Mouse (Mus musculus): Measurements from ENCODE around the gene Rgs13. TPM values are rescaled to one million over a fixed set of nuclear protein-coding genes. Genes with fewer than 3 reads are reported as not detected.
"Not testable (repeated sequence)": the region's sequence is repeated elsewhere in the genome, so short reads cannot be mapped to it uniquely, and the experiment has no call there.

Gene Rgs13
- total RNA-seq, 2 experiments from 2014 or later, result not detected

GRCm38 (mm10) chr1:144166275-144166674, 10.9 kb downstream of the Rgs13 start:
- no peak for DNase-seq
- intact Hi-C loops (cut with DNase I), result no loop called here

GRCm38 (mm10) chr1:144152526-144152925, 24.6 kb downstream of the Rgs13 start:
- intact Hi-C loops (cut with DNase I), result no loop called here

GRCm38 (mm10) chr1:144152184-144152525, 25.0 kb downstream of the Rgs13 start:
- intact Hi-C loops (cut with DNase I), result no loop called here
- DNase-seq, result no peak

More at GRCm38 (mm10) chr1:144152526-144152925, 24.6 kb downstream of the Rgs13 start:
- peak in 1 of 2 experiments; percentile 2 for DNase-seq

DNA sequence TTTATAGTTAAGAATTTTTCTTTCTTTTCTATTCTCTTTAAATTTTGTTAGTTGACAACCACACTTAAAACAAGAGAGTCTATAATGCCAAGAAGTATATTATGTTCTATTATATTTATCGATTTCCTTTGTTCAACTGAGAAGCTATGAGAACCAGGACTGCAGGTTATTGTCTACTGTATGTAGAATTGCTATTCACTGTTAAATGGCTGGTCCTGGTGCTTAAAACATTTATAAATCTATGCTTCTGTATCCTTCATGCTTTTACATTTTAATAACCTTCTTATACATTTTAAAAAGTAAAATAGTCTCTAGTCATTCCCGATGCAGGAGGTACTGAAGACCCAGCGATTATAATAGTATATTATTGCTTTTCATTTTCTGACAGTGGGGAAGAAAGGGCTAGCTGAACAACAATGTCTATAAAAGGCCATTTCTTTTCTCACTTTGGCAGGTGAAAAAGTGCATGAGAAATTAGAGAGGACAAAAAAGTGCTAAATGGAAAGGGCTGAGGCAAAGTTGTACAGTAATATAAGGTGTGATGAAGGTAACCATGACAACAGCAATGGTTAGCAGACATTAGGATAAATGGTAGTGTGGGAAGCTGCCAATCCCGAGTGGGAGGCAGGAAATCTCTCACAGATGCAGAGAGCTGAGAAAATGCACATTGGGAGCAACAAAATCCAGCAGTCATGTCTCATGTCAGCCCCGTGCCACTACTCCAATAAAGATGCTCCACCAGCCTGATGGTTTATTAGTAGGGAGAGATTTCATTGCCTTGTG, 25.6 kb downstream of the Rgs13 start:
- no peak for DNase-seq
- intact Hi-C loops (cut with DNase I), result no loop called here

DNA sequence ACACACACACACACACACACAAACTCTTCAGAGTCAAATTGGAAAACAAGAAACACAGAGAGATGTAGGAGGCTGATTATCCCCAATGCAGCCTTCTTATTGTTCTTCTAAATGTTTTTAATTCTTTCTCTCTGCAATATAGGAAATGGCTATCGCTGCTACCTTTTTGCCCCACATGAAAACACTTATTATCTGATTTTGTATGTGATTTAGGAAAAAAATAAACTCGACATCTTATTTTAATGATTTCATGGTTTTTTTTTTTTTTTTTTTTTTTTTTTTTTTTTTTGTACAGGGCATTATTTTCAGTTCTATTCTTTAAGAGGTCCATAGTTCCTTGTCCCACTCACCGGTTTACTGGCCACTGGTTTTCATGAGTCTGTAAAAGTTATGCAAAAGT, 27.2 kb downstream of the Rgs13 start:
- intact Hi-C loops (cut with DNase I), result no loop called here

GRCm38 (mm10) chr1:144141398-144141797, 35.8 kb downstream of the Rgs13 start:
- DNase-seq; intact Hi-C loops (cut with DNase I): not testable (repeated sequence)

More for the DNA sequence above, 27.2 kb downstream of the Rgs13 start:
- no peak for DNase-seq

- DNase-seq, result no peak
- intact Hi-C loops (cut with DNase I), result no loop called here
Observed at GRCm38 (mm10) chr1:144139847-144140246, 37.3 kb downstream of the Rgs13 start.

- intact Hi-C loops (cut with DNase I), result no loop called here
- DNase-seq, result no peak
Observed at GRCm38 (mm10) chr1:144127965-144128364, 49.2 kb downstream of the Rgs13 start.

DNA sequence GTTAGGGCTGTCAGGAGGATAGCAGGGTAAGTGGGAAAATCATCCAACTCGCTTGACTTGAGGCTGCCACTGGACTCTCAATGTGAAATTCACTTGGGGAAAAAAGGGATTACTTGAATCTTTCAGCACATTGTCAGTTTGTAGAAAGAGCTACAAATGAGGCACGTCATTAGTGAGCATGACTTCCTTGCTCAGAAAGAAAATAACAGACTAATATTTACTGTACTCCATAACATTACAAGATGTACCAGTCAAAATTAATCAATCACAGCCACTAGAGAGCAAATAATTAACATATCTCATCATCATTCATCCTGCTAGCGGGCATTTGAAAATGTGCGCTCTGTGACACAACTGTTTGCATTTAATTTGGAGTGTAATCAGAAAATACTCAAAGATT, 57.1 kb downstream of the Rgs13 start:
- no peak for DNase-seq

DNA sequence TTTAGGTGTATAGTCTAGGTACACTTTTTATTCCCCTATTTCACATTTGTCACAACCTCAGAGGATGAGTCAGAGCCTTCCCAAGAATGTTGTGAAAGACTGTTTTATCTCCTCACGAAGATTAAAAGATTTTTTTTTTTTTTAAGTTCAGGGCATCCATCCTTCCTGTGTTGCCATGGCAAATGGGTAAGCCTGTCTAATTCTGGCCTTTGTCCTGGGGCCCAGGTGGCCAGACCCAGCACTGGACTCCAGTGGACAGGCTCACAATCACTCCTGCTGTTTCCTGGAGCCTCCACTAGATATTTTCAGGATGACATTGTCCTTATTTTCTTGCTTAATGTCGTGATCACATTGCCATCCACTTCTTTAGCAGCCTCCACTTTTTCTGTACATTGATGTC, 57.7 kb downstream of the Rgs13 start:
- DNase-seq, result no peak
- intact Hi-C loops (cut with DNase I), result no loop called here

More for the DNA sequence above, 57.1 kb downstream of the Rgs13 start:
- intact Hi-C loops (cut with DNase I), result no loop called here

GRCm38 (mm10) chr1:144115848-144116727, 61.1 kb downstream of the Rgs13 start:
- DNase-seq, result no peak
- intact Hi-C loops (cut with DNase I), result no loop called here

DNA sequence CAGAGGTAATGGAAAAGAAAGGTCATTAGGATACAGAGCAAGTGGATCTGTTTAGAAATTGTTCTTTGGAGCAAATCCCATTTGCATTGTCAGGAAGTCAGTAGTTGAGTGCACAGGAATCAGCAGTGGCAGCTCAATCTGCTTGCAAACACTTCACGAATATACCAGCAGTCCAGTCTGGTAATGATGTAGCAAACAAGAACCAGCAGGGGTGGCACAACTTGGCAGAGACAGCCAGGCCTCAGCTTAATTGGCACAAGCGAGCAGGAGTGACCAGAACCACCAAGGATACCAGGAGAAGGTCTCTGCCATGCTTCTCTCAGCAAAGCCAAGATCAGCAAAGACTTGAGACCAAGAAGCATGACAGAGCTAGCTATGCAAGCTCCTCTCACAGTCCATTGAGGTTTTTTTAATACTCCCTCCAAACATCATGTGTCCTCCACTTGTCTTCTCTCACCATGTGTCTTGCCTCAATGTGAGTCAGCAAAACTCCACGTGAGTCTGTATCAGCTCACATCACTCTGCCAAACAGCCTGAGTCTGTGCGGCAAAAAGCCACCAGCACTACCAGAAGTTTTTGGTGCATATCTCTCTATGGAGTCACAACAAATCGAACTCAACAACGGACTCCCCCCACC, 63.6 kb downstream of the Rgs13 start:
- intact Hi-C loops (cut with DNase I), result no loop called here
- DNase-seq, result peak in 1 of 2 experiments; percentile 8

- DNase-seq, result no peak
- intact Hi-C loops (cut with DNase I), result no loop called here
Observed at GRCm38 (mm10) chr1:144112946-144113345, 64.2 kb downstream of the Rgs13 start.

- DNase-seq, result no peak
- intact Hi-C loops (cut with DNase I), result no loop called here
Observed at GRCm38 (mm10) chr1:144098587-144099258, 78.4 kb downstream of the Rgs13 start.

DNA sequence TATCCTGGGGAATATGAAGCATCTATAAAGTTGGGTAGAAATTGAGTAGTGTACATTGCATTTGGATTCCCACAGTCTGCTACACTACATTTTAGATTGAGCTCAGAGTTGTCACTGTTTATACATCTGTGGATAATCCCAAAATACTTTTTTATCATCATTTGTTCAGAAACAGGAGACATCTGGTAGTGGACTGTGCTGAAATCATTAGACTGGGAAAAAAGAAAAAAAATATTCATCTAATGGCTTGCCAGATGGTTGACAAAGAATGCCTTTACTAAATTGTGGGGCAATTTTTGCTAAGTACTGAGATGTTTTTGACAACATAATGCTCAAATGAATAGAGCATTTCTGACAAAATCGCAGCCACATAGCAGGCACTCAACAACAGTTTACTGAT, 86.8 kb downstream of the Rgs13 start:
- intact Hi-C loops (cut with DNase I), result no loop called here
- no peak for DNase-seq

Other genes starting within 250 kb of the Rgs13 start
- 10 to 100 TPM; 69.1 to 70.8 TPM for gene Rgs2, start 173.2 kb downstream of the Rgs13 start, total RNA-seq (2021)
- gene Rgs1, start 71.9 kb upstream of the Rgs13 start, total RNA-seq (2021), result not detected

Measured in heart, postnatal 10 days (tissue).